Mouse (Mus musculus): ENCODE data around the gene Ddx43. TPM values are rescaled to one million over a fixed set of nuclear protein-coding genes. Genes with fewer than 3 reads are reported as not detected.
"Not testable (repeated sequence)": the region's sequence is repeated elsewhere in the genome, so short reads cannot be mapped to it uniquely, and the experiment has no call there.

Gene Ddx43
- 0.09 TPM in 1 of 2 replicates, not detected in the other for total RNA-seq (2014; rRNA removed)
- not detected in 2 replicates for polyA plus RNA-seq (2012; rRNA removed)

- no peak within 1 kb of the TSS for H3K27ac ChIP-seq (replicated peaks; ENCODE audit: insufficient read depth, low read depth, low read length)
- WGBS, result 6% methylated on average over 92 of the region's 93 CpGs
- no peaks in the 10 kb centered on the region for H3K36me3 ChIP-seq (ENCODE audit: control insufficient read depth, insufficient read depth, low read length)
- no peaks in the 10 kb centered on the region for H3K79me2 ChIP-seq (ENCODE audit: control insufficient read depth, insufficient read depth, low read length)
- no peak for DNase-seq (ENCODE audit: extremely low read depth, low read depth, low spot score)
- TF ChIP-seq POLR2A (IDR thresholded peaks at IDR 0.05; ENCODE audit: extremely low read depth, insufficient read depth, low read length) (no peak), CTCF (IDR thresholded peaks at IDR 0.05; ENCODE audit: low read depth, low read length) (no peak)
- H3K9ac ChIP-seq (ENCODE audit: low read depth, low read length), result no peak within 1 kb of the TSS
- peak within 1 kb of the TSS; percentile 21; the same call in 1 of the 2 replicates for H3K4me3 ChIP-seq (ENCODE audit: insufficient read depth, low read depth, low read length)
- H3K4me1 ChIP-seq (ENCODE audit: control insufficient read depth, insufficient read depth, low read length), result no peaks in the 10 kb centered on the region
- H3K27me3 ChIP-seq (ENCODE audit: control insufficient read depth, insufficient read depth, low read length), result peaks cover 9% of the 10 kb centered on the region
Observed at GRCm38 (mm10) chr9:78395630-78396351, at the start of gene Ddx43. Ddx43 (plus strand) TSS chr9:78395777.

- H3K36me3 ChIP-seq (ENCODE audit: control insufficient read depth, insufficient read depth, low read length), result no peaks in the 10 kb centered on the region
- H3K9ac ChIP-seq (ENCODE audit: low read depth, low read length), result no peak overlapping the region
- H3K27ac ChIP-seq (replicated peaks; ENCODE audit: insufficient read depth, low read depth, low read length), result no peak overlapping the region
- TF ChIP-seq CTCF (IDR thresholded peaks at IDR 0.05; ENCODE audit: low read depth, low read length), result no peak
- no peak for TF ChIP-seq POLR2A (IDR thresholded peaks at IDR 0.05; ENCODE audit: extremely low read depth, insufficient read depth, low read length)
- H3K4me1 ChIP-seq (ENCODE audit: control insufficient read depth, insufficient read depth, low read length), result peaks cover 17% of the 10 kb centered on the region
- H3K4me3 ChIP-seq (ENCODE audit: insufficient read depth, low read depth, low read length), result no peak overlapping the region
- peak; percentile 95 for DNase-seq (ENCODE audit: extremely low read depth, low read depth, low spot score)
- no peaks in the 10 kb centered on the region for H3K27me3 ChIP-seq (ENCODE audit: control insufficient read depth, insufficient read depth, low read length)
- H3K79me2 ChIP-seq (ENCODE audit: control insufficient read depth, insufficient read depth, low read length), result no peaks in the 10 kb centered on the region
- 25% methylated on average over 3 of the region's 3 CpGs for WGBS
Observed at GRCm38 (mm10) chr9:78347004-78347403, 48.6 kb upstream of the Ddx43 start.

GRCm38 (mm10) chr9:78348206-78349004 lies 47.2 kb upstream of the Ddx43 start:
- H3K79me2 ChIP-seq (ENCODE audit: control insufficient read depth, insufficient read depth, low read length); H3K4me3 ChIP-seq (ENCODE audit: insufficient read depth, low read depth, low read length); H3K27me3 ChIP-seq (ENCODE audit: control insufficient read depth, insufficient read depth, low read length); H3K36me3 ChIP-seq (ENCODE audit: control insufficient read depth, insufficient read depth, low read length): not testable (repeated sequence)
- DNase-seq (ENCODE audit: extremely low read depth, low read depth, low spot score), result peak; percentile 99
- 31% methylated on average over 6 of the region's 6 CpGs for WGBS
- H3K4me1 ChIP-seq (ENCODE audit: control insufficient read depth, insufficient read depth, low read length), result peaks cover 19% of the 10 kb centered on the region
- peak overlapping the region; percentile 12; the same call in 1 of the 2 replicates for H3K9ac ChIP-seq (ENCODE audit: low read depth, low read length)
- peak overlapping the region; percentile 75 for H3K27ac ChIP-seq (replicated peaks; ENCODE audit: insufficient read depth, low read depth, low read length)

DNA sequence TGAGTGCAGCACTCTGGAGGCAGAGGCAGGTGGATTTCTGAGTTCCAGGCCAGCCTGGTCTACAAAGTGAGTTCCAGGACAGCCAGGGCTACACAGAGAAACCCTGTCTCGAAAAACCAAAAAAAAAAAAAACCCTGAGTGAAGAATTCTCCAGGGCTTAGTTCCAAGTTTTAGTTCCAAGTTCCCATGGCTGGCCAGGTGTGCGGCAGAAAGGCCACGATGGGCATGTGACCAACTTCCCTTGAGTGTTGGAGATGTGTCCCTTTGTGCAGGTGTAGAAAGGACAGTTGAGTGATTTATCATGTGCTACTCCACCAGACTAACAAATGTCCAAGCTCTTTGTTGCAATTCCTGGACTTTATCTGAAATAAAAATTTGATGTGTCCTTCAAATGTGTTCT lies 46.4 kb upstream of the Ddx43 start:
- peaks cover 19% of the 10 kb centered on the region for H3K4me1 ChIP-seq (ENCODE audit: control insufficient read depth, insufficient read depth, low read length)
- H3K27ac ChIP-seq (replicated peaks; ENCODE audit: insufficient read depth, low read depth, low read length), result peak overlapping the region; percentile 75
- H3K27me3 ChIP-seq (ENCODE audit: control insufficient read depth, insufficient read depth, low read length); H3K36me3 ChIP-seq (ENCODE audit: control insufficient read depth, insufficient read depth, low read length); H3K9ac ChIP-seq (ENCODE audit: low read depth, low read length); H3K79me2 ChIP-seq (ENCODE audit: control insufficient read depth, insufficient read depth, low read length); H3K4me3 ChIP-seq (ENCODE audit: insufficient read depth, low read depth, low read length): not testable (repeated sequence)
- WGBS, result 18% methylated on average over 3 of the region's 3 CpGs
- DNase-seq (ENCODE audit: extremely low read depth, low read depth, low spot score), result peak; percentile 78

DNA sequence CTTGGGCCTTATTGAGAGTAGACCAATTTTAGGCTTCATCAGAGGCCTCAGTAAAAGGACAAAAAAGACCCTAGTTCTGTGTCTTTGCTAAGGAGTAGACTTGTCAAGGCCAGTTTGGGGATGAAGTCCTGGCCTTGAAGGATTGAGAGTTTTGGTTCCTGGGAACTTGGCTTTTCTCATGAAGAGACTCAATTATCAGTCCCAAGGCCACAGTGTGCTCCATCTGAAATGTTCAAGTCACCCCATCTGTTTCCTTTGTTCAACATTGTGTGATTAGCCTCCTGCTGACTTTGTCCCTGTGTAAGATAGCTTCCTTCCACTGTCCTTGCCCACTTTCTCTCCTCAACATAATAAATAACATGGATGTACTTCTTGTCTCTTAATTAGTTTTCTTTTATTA lies 45.6 kb upstream of the Ddx43 start:
- H3K79me2 ChIP-seq (ENCODE audit: control insufficient read depth, insufficient read depth, low read length), result not testable (repeated sequence)

More for the DNA sequence above, 45.6 kb upstream of the Ddx43 start:
- peaks cover 18% of the 10 kb centered on the region for H3K4me1 ChIP-seq (ENCODE audit: control insufficient read depth, insufficient read depth, low read length)
- not testable (repeated sequence) for DNase-seq (ENCODE audit: extremely low read depth, low read depth, low spot score); H3K27me3 ChIP-seq (ENCODE audit: control insufficient read depth, insufficient read depth, low read length); H3K27ac ChIP-seq (replicated peaks; ENCODE audit: insufficient read depth, low read depth, low read length); H3K9ac ChIP-seq (ENCODE audit: low read depth, low read length); H3K4me3 ChIP-seq (ENCODE audit: insufficient read depth, low read depth, low read length); H3K36me3 ChIP-seq (ENCODE audit: control insufficient read depth, insufficient read depth, low read length)
